Mouse (Mus musculus) hematopoietic stem cell, adult 5-6 weeks (primary cell): ENCODE measurements around the gene Ddx54. TPM values are rescaled to one million over a fixed set of nuclear protein-coding genes. Genes with fewer than 3 reads are reported as not detected.

ENCODE experiments used
- ATAC-seq, 2 experiments: fragments of 125-278 bp in 1 of 2; replicated peaks in 1 of 2; 2 replicates each; pipeline ENCODE4 v1.8.0; 2016 to 2017; ENCODE audit warnings: inconsistent platforms in 2 of 2, mild to moderate bottlenecking in 2 of 2, moderate number of reproducible peaks in 2 of 2, low read depth in 1 of 2, moderate TSS enrichment in 1 of 2; ENCODE audit not compliant: low FRiP score in 2 of 2, poor library complexity in 2 of 2, severe bottlenecking in 2 of 2, insufficient read depth in 1 of 2, low TSS enrichment in 1 of 2
- total RNA-seq: library from RNA; stranded (forward); fragments of 172-1452, 232-1000 nt; gene quantifications from 2 replicates; pipeline ENCODE4 v1.2.3, GENCODE M21; 2017

The Ddx54 gene
- total RNA-seq, 1 experiment from 2014 or later, result 46.9 TPM

GRCm38 (mm10) chr5:120624427-120624826, 11.9 kb downstream of the Ddx54 start:
- ATAC-seq, result no peak

DNA sequence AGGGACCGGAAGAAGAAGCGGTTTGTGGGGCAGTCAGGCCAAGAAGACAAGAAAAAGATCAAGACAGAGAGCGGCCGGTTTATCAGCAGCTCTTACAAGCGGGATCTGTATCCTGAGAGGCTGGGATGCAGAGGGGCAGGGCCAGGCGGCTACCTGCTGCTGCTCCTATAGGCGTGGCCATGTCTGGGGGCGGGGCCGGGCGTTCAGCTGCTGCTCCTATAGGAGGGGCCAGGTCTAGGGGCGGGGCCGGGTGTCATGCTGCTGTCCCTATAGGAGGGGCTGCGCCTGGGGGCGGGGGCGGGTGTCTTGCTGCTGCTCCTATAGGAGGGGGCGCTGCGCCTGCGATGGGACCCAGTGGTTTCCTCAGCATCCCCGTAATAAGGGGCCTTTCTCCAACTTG, 13.9 kb downstream of the Ddx54 start:
- no peak for ATAC-seq

- no peak for ATAC-seq
Measured at GRCm38 (mm10) chr5:120627515-120628300, 15.2 kb downstream of the Ddx54 start.

DNA sequence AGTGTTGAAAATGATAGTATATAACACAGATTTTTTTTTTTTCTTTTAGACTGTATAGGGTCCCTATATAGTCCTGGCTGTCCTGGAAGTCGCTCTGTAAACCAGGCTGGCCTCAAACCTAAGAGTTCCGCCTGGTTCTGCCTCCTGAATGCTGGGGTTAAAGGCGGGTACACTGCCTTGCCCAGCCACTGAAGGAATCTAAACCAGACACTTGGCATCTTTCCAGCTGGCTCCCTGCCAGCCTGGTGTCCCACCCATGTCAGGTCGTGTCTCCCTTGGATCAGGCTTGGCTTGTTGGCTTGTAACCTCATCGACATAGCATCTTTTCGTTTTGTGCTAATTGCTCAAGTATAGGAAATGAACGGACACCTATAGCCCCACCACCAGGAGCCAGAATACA, 16.1 kb downstream of the Ddx54 start:
- ATAC-seq, result no peak

DNA sequence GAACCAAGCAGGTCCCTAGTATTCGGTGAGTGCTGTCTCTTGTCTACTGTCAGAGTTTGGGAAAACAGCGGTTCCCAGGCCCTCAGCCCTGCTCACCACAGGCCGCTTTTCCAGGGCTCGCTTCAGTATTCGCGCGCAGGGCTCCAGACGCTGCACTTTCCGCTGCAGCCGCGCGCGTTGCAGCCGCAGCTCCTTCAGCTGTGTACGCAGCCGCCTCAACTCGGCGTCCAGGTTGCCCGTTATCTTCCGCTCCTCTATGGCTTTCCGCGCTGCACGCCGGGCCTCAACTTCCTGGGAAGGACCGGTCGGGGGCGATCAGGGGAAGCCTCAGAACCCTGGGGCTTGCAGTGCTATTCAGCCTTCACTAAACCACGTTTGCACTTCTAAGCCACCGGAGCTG, 18.6 kb downstream of the Ddx54 start:
- peak in 1 of 2 experiments; percentile 38; a peak in 3 of 4 replicates for ATAC-seq

DNA sequence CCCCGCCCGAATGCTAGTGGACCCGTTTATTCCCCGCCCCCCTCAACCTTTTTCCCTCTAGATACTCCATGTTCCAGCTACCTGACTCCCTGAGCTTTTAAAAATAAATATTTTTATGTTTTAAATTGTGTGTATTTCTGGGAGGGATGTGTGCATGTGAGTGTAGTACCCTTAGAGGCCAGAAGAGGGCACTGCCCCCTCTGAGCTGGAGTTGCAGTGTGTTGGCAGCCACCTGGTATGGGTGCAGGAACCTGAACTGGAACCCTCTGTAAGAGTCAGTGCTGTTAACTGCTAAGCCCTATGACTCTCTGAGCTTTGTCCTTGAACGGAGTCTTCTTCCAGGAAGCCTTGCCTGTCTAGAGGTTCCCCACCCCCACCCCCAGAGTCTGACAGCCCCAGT, 19.4 kb downstream of the Ddx54 start:
- ATAC-seq, result no peak

DNA sequence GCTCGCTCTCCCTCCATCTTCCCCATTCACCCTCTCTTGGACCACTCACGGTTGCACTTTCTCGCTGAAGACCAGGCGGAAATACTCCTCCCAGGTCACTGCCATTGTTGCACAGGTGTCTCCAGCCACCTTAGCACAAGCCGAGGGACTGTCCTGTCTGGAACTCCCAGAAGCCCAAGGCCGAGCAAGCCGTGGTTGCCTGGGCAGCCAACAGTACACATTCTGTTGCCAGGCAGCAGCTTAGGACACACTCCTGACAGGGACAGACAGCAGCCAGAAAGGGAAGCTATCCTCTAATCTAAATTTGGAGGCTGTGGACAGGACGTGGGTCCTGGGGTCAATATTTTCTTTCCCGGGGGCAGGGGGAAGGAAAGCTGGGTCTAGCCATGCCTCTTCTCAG, 21.6 kb downstream of the Ddx54 start, which contains the start of gene Cfap73:
Gene Cfap73, minus strand, starts transcription at position 105 of the 400 bp plus-strand sequence.
- no peak for ATAC-seq

- no peak for ATAC-seq
Measured at GRCm38 (mm10) chr5:120634860-120635259, 22.3 kb downstream of the Ddx54 start.

GRCm38 (mm10) chr5:120635633-120636032, 23.1 kb downstream of the Ddx54 start:
- no peak for ATAC-seq

- no peak for ATAC-seq
Measured at GRCm38 (mm10) chr5:120640094-120640493, 27.6 kb downstream of the Ddx54 start.

- peak; percentile 67 to 73 for ATAC-seq
Measured at GRCm38 (mm10) chr5:120643365-120644085, 31.0 kb downstream of the Ddx54 start.

GRCm38 (mm10) chr5:120644227-120644626, 31.7 kb downstream of the Ddx54 start:
- ATAC-seq, result peak; percentile 53 to 59

DNA sequence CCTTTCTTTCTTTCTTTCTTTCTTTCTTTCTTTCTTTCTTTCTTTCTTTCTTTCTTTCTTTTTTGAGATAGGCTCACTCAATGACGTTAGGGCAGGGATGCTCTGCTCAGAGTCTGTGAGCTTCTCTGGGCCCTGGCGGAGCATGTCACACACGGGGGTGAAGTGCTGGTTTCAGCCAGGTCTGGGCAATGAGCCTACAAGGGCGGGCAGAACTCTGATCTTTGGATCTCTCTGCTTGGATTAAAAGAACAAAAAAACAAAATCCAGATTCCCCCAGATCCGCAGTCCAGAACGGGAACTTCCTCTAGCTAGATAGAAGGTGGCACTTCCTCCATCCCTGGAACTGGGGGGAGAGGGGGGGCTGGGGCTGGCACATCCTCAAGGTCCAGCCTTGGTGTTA, 33.3 kb downstream of the Ddx54 start:
- no peak for ATAC-seq

GRCm38 (mm10) chr5:120647361-120647760, 34.8 kb downstream of the Ddx54 start:
- ATAC-seq, result no peak

DNA sequence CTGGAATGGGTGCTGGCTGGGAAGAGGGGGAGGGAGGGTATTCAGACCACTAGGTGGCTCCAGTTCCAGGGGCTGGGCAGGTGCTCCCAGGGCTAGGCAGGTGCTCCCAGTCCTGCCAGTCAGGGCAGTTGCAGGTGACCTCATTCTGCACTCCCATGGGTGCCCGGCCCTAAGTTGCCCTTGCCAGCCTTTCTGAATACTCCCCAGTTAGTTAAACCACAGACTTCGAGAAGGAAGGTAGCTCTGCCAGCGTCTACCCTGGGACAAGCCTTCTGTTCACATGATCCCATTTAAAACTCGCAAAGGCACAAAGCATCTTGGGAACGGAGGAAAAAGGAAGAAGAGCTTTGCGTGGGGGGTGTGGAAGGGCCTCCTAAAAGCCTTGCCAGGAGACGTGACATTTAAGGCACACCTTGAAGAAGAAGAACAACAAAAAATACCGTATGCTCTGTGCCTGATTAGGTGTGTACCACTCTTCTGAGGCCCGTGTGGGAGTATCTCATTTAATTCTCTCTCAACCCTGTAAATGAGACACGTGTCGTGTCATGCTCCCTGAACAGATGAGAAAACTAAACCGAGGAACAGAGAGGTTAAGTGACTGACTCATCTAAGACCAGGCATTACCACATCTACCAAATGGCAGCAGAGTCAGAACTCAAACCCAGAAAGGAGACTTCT, 35.4 kb downstream of the Ddx54 start:
- ATAC-seq, result no peak

GRCm38 (mm10) chr5:120648569-120649373, 36.2 kb downstream of the Ddx54 start, which contains the start of gene Rasal1:
Rasal1 (plus strand) TSS chr5:120648812.
- ATAC-seq, result peak; percentile 54 to 57

DNA sequence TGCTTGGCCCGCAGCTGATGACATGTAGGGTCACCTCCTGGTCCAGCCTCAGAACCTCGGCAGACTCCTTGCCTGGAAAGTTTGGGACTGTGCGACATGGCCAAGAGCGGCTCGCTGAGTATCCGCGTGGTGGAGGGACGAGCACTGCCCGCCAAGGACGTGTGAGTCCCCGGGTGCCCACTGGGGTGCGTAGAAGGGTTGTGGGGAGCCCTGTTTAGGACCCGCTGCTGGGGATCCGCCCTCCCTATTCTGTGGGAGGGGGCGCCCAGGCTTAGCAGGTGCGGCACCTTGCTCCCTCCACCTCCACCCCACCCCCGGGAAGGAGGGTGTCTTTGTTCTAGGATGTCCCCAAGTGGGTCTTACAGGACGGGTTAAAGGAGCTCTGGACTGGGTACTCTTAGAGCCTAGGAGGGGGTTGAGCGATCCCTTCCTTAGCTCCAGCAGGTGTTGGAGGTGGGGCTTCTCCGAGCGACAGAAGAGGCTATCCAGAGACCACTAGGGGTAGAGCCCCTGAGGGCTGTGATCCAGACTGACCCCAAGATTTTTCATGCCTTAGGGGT, 36.9 kb downstream of the Ddx54 start:
- peak in 1 of 2 experiments; percentile 11; a peak in 1 of 4 replicates for ATAC-seq
